Mouse (Mus musculus): ENCODE data around the gene Polg2.
A peak's percentile ranks its signal among the peaks of the same experiment; 100 is the strongest.
"Not testable (repeated sequence)": the region's sequence is repeated elsewhere in the genome, so short reads cannot be mapped to it uniquely, and the experiment has no call there.

Polg2 gene

GRCm38 (mm10) chr11:106762139-106762799 is 17.1 kb downstream of the Polg2 start:
- DNase-seq (ENCODE audit: low spot score) = peak; percentile 55

- no peak for DNase-seq (ENCODE audit: low spot score)
Measured at GRCm38 (mm10) chr11:106760511-106760910, 18.8 kb downstream of the Polg2 start.

GRCm38 (mm10) chr11:106759028-106759427 is 20.3 kb downstream of the Polg2 start:
- DNase-seq (ENCODE audit: low spot score) = no peak

- no peak for DNase-seq (ENCODE audit: low spot score)
Measured at GRCm38 (mm10) chr11:106755583-106755982, 23.8 kb downstream of the Polg2 start.

- DNase-seq (ENCODE audit: low spot score) = no peak
Measured at GRCm38 (mm10) chr11:106753314-106753713, 26.0 kb downstream of the Polg2 start.

- DNase-seq (ENCODE audit: low spot score) = no peak
Measured at GRCm38 (mm10) chr11:106752103-106752502, 27.2 kb downstream of the Polg2 start.

GRCm38 (mm10) chr11:106751039-106752018 is 28.0 kb downstream of the Polg2 start, which contains the start of gene Milr1:
Gene Milr1, plus strand, starts transcription at chr11:106751226.
- DNase-seq (ENCODE audit: low spot score) = no peak

- DNase-seq (ENCODE audit: low spot score) = no peak
Measured at GRCm38 (mm10) chr11:106750121-106750751, 29.1 kb downstream of the Polg2 start, which contains the start of gene Pecam1. Gene Pecam1, minus strand, starts transcription at chr11:106750628.

GRCm38 (mm10) chr11:106749557-106750120 is 29.7 kb downstream of the Polg2 start:
- not testable (repeated sequence) for DNase-seq (ENCODE audit: low spot score)

GRCm38 (mm10) chr11:106744949-106745348 is 34.4 kb downstream of the Polg2 start:
- no peak for DNase-seq (ENCODE audit: low spot score)

GRCm38 (mm10) chr11:106742388-106742841 is 36.9 kb downstream of the Polg2 start:
- DNase-seq (ENCODE audit: low spot score) = no peak

GRCm38 (mm10) chr11:106741826-106742225 is 37.5 kb downstream of the Polg2 start:
- DNase-seq (ENCODE audit: low spot score) = no peak

- DNase-seq (ENCODE audit: low spot score) = no peak
Measured at GRCm38 (mm10) chr11:106741232-106741631, 38.1 kb downstream of the Polg2 start.

- DNase-seq (ENCODE audit: low spot score) = not testable (repeated sequence)
Measured at GRCm38 (mm10) chr11:106740724-106741123, 38.6 kb downstream of the Polg2 start.

GRCm38 (mm10) chr11:106739116-106739515 is 40.2 kb downstream of the Polg2 start:
- no peak for DNase-seq (ENCODE audit: low spot score)

- DNase-seq (ENCODE audit: low spot score) = no peak
Measured at GRCm38 (mm10) chr11:106737178-106737621, 42.1 kb downstream of the Polg2 start.

GRCm38 (mm10) chr11:106736614-106737013 is 42.7 kb downstream of the Polg2 start:
- no peak for DNase-seq (ENCODE audit: low spot score)

GRCm38 (mm10) chr11:106730714-106731113 is 48.6 kb downstream of the Polg2 start:
- DNase-seq (ENCODE audit: low spot score) = no peak

GRCm38 (mm10) chr11:106729656-106730055 is 49.7 kb downstream of the Polg2 start:
- DNase-seq (ENCODE audit: low spot score) = no peak

GRCm38 (mm10) chr11:106728402-106729366 is 50.7 kb downstream of the Polg2 start:
- no peak for DNase-seq (ENCODE audit: low spot score)

- no peak for DNase-seq (ENCODE audit: low spot score)
Measured at GRCm38 (mm10) chr11:106727967-106728366, 51.4 kb downstream of the Polg2 start.
